Mouse (Mus musculus) embryonic fibroblast, embryonic 13.5 days (primary cell): ENCODE measurements at regions not wholly inside any gene's neighbourhood (a gene's known extent, or its start where the extent isn't known, plus 50 kb on each side); places are given as distances from the start of the nearest gene placed in this dataset.

ENCODE experiments used
- CTCF ChIP-seq: IDR thresholded peaks from 2 replicates; pipeline ENCODE4 v1.5.1; 2011; ENCODE audit warnings: mild to moderate bottlenecking, control low read depth, low read length, moderate library complexity, borderline replicate concordance; ENCODE audit not compliant: insufficient read depth
- POLR2A ChIP-seq: IDR thresholded peaks from 2 replicates; pipeline ENCODE4 v1.6.1; 2011; ENCODE audit warnings: low read depth, mild to moderate bottlenecking, control low read depth, low read length, moderate library complexity

- TF ChIP-seq CTCF (no peak), POLR2A (no peak)
Observed at GRCm38 (mm10) chr5:111801051-111801450, 67.3 kb downstream of the Gm26897 start.
